Mouse (Mus musculus) heart, postnatal 14 days (tissue): Measurements from ENCODE around the gene Rab37. TPM values are rescaled to one million over a fixed set of nuclear protein-coding genes. Genes with fewer than 3 reads are reported as not detected.
A peak's percentile ranks its signal among the peaks of the same experiment; 100 is the strongest.

ENCODE experiments used
- DNase-seq, 2 experiments: peaks; one replicate each; pipeline ENCODE4 v3.0.0; 2021 to 2022
- intact Hi-C: fragments of 180-260 bp; cut with DNase I; formaldehyde crosslinking; loops from one replicate; pipeline ENCODE4 v1.15.1; 2025
- total RNA-seq, 2 experiments: library from RNA; stranded (reverse); gene quantifications; 2 replicates each; pipeline ENCODE4 v1.2.3; 2021

The Rab37 gene
- total RNA-seq, 2 experiments from 2014 or later = 1.00 to 1.3 TPM

DNA sequence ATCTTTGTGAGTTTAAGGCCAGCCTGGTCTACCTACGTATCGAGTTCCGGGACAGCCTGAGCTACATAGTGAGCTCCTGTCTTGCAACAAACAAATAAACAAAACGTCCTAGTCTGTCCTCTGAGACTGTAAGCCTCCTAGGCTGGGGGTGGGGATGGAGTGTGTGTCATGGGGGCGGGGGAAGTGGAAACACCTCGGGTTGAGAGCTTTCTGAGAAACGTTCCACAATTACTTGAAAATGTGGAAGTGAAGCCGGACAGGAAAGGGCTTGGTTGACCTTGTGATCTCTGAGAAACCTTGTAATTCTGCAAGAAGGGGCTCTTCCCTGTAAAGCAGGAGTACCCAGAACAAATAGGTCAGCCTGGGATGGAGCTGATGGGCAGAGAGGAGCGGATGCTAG lies 28.2 kb downstream of the Rab37 start:
- intact Hi-C loops = no loop called here
- no peak for DNase-seq

GRCm38 (mm10) chr11:115128483-115128882 lies 37.3 kb downstream of the Rab37 start:
- DNase-seq = no peak
- intact Hi-C loops = no loop called here

DNA sequence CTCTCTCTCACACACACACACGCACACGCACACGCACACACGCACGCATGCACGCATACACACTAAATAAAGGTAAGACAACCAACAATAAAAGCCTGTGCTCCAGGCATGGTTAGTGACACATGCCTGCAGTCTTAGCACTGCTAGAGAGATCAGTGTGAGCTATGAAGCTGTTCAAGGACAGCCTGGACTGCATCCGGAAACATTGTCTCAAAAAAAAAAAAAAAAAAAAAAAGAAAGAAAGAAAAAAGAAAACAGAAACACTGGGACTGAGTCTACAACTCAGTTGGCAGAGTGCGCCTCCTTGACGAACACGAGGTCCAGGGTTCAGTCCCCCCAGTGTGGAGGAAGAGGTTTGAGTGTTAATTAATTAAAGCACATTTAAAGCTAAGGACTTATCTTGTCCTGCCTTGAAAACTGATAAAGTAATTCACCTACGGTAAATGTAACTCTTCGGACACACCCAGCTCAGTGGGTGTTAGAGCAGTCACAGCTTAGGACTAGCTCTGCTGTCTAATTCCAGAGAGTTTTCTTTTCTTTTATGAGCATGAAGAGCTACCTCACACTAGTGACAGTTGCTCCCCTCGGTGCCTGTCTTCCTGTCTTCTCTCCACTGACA lies 38.4 kb downstream of the Rab37 start:
- intact Hi-C loops = no loop called here
- DNase-seq = no peak

- intact Hi-C loops = no loop called here
Observed at GRCm38 (mm10) chr11:115131768-115132381, 40.6 kb downstream of the Rab37 start.

DNA sequence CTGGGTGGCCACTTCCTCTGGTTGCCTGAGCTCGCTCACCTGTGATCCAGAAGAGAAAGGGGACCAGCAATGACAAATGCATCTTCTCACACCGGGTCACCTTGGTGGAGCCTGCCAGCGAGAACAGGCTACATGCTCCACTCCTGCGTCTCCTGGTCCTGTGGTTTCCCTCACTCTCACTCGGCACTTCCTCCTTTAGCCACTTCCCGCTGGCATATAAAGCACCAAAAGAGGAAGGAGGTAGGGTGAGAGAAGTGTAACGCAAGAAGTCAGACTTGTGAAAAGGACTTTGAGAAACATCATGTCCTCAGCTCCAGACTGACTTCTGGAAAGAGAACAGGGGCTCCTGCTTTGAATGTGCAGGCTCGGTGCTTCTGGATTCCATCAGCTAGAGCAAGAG lies 42.6 kb downstream of the Rab37 start, which contains the start of gene Cd300lf:
Gene Cd300lf (minus strand): TSS at position 193 of the 400 bp plus-strand sequence.
- no peak for DNase-seq
- intact Hi-C loops = no loop called here

More at GRCm38 (mm10) chr11:115131768-115132381, 40.6 kb downstream of the Rab37 start:
- DNase-seq = no peak

- intact Hi-C loops = no loop called here
- no peak for DNase-seq
Observed at GRCm38 (mm10) chr11:115138597-115139262, 47.5 kb downstream of the Rab37 start.

GRCm38 (mm10) chr11:115141970-115142369 lies 50.7 kb downstream of the Rab37 start:
- intact Hi-C loops = no loop called here
- DNase-seq = no peak

GRCm38 (mm10) chr11:115147813-115148212 lies 56.6 kb downstream of the Rab37 start:
- intact Hi-C loops = no loop called here
- DNase-seq = no peak

DNA sequence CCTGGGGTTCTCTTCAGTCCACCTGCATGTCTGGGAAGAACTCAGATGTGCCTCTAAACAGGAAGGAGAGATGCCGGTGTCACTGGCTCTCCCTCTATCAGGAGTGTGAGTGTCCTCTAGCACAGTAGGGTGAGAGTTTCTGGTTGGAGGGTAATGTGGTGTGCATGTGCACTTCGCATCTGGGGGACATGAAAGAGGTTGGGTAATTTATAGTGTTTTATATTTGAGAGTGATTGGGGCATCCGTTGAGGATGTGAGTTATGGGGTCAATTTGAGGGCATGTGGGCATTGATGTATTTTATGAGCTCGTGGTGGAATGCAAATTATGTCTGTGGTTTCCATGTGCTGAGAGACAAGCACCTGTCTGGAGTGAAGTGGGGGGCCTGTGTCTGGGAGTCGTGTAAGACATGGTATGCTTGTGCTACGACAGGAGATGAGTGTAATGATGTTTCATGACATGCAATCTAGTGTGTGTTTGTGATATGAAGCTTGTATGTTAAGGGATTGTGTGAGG lies 59.6 kb downstream of the Rab37 start:
- intact Hi-C loops = no loop called here
- DNase-seq = no peak

GRCm38 (mm10) chr11:115151755-115152429 lies 60.7 kb downstream of the Rab37 start:
- intact Hi-C loops = no loop called here
- DNase-seq = peak in 1 of 2 experiments; percentile 70

GRCm38 (mm10) chr11:115153088-115153487 lies 61.9 kb downstream of the Rab37 start:
- no peak for DNase-seq
- intact Hi-C loops = loop anchor here (1.0 kb wide), 1 partner anchor 70 kb away; no protein-coding TSS in a partner anchor

DNA sequence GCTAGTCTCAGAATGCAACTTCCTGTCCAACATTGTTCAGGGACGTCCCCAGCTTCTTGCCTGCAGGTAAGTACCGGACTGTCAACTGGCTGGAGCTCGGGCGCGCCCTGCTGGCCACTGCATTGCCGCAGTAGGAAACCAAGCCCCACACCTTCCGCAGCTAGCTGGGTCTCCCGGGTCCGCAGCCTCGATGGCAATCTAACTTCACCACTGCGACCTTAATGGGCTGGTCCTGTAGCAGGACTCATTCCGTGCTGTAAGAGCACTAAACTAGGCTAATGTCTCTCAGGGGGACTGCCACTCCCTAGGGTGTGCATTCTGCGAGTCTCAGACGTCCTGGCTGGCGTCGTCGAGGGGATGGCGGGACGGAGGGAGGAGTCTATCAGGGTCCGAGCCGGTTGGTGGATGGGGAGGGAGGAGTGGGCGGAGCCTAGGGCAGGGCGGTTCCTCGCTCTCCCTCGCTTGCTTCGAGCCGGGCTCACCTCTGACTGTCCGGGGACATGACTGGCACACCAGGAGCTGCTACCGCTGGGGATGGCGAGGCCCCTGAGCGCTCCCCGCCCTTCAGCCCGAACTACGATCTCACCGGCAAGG lies 62.6 kb downstream of the Rab37 start:
- peak; percentile 78 to 80 for DNase-seq
- intact Hi-C loops = loop anchor here (1.0 kb wide), 1 partner anchor 70 kb away; no protein-coding TSS in a partner anchor

DNA sequence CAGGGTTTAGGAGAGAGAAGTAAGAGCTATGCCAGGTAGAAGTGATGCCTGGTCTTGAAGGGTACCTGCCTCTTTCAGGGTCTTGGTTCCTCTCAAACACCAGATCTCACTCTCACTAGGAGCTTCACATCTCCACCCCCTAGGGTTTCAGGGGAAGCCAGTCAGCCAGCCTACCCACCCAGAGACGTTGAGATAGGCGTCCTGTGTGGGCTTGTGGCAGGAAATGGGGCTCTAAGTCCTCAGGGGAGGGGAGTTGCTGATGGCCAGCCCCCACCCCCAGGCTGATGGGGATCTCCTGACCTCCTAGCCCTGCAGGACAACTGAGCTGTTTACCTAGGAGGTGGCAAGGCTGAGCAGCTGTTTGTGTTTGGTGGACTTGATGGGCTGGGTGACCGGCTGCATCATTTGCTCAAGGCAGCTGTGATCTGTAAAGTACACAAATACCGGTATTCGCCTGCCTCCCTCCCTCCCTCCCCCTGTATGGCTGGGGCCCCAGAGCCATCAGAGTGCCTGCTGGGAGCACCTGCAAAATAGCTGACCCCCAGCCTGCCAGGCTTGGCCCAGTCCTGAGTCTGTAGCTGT lies 63.9 kb downstream of the Rab37 start:
- intact Hi-C loops = no loop called here

GRCm38 (mm10) chr11:115157933-115158719 lies 66.9 kb downstream of the Rab37 start:
- DNase-seq = no peak
- intact Hi-C loops = no loop called here

More for the DNA sequence above, 63.9 kb downstream of the Rab37 start:
- DNase-seq = no peak

DNA sequence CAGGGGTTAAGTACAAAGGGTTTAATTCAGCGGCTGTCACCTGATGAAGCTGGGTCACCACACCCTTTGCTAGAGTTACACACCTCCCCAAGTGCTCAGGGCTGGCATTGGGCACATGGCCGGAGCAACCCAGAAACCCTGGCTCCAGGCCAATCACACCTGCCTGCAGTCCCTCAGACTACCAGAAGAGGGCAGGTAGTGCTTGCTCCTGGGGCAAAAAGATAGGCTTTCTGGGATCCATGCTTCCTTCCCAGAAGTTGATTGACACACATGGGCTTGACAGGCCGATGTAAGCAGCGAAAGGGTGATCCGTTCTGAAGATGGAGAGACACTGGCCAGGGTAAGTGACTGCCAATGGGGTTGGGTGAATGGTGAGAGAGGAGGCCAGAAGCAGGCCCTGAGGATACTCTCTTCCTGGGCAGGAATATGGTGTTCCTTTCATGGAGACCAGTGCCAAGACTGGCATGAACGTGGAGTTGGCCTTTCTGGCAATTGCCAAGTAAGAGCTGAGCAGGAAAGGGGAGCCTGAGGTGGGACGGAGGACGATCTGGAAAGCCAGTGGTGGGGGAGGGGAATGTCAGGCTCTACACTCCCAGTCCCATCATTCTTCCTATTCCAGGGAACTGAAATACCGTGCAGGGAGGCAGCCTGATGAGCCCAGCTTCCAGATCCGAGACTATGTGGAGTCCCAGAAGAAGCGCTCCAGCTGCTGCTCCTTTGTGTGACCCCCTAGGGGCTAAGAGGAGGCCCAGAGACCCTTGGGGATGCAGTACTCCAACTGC lies 69.0 kb downstream of the Rab37 start:
- intact Hi-C loops = loop anchor here (1.0 kb wide), 1 partner anchor 22 kb away; no protein-coding TSS in a partner anchor
- peak; percentile 75 to 84 for DNase-seq

GRCm38 (mm10) chr11:115160883-115161577 lies 69.8 kb downstream of the Rab37 start:
- DNase-seq = peak; percentile 86 to 89
- intact Hi-C loops = loop anchor here (1.0 kb wide), 1 partner anchor 21 kb away; no protein-coding TSS in a partner anchor

- intact Hi-C loops = loop anchor here (2.0 kb wide), 1 partner anchor 109 kb away; no protein-coding TSS in a partner anchor
- DNase-seq = no peak
Observed at GRCm38 (mm10) chr11:115161578-115162204, 70.5 kb downstream of the Rab37 start.
